Mouse (Mus musculus) limb, embryonic 13.5 days (tissue): ENCODE results near the gene Cd8b1. TPM values are rescaled to one million over a fixed set of nuclear protein-coding genes. Genes with fewer than 3 reads are reported as not detected.

Experiments
- ATAC-seq: fragments of 200-750 bp; cut with Nextera tagmentation; 2 replicates; pipeline ENCODE4 v1.8.0; 2017; ENCODE audit warnings: low read depth, moderate number of reproducible peaks, moderate TSS enrichment; ENCODE audit not compliant: low FRiP score
- H3K27ac ChIP-seq: fragments of 300-500 bp; sonication (generic); 2 replicates; pipeline ENCODE4 v1.5.1; 2015; ENCODE audit warnings: inconsistent platforms, mild to moderate bottlenecking, moderate library complexity
- H3K27me3 ChIP-seq: fragments of 300-500 bp; sonication (generic); 2 replicates; pipeline ENCODE4 v1.6.1; 2015; ENCODE audit warnings: mild to moderate bottlenecking, inconsistent platforms
- H3K36me3 ChIP-seq: fragments of 300-500 bp; sonication (generic); 2 replicates; pipeline ENCODE4 v1.6.1; 2015; ENCODE audit warnings: inconsistent platforms, mild to moderate bottlenecking, moderate library complexity
- H3K4me1 ChIP-seq: fragments of 300-500 bp; sonication (generic); 2 replicates; pipeline ENCODE4 v1.6.1; 2015; ENCODE audit warnings: inconsistent platforms
- H3K4me2 ChIP-seq: fragments of 300-500 bp; sonication (generic); replicated peaks from 2 replicates; pipeline ENCODE4 v1.6.1; 2015; ENCODE audit warnings: inconsistent platforms, mild to moderate bottlenecking, moderate library complexity
- H3K4me3 ChIP-seq: fragments of 300-500 bp; sonication (generic); 2 replicates; pipeline ENCODE4 v1.5.1; 2015; ENCODE audit warnings: moderate library complexity, mild to moderate bottlenecking, inconsistent platforms
- H3K9ac ChIP-seq: fragments of 300-500 bp; sonication (generic); 2 replicates; pipeline ENCODE4 v1.6.1; 2015; ENCODE audit warnings: mild to moderate bottlenecking, inconsistent platforms
- H3K9me3 ChIP-seq: fragments of 300-500 bp; sonication (generic); 2 replicates; pipeline ENCODE4 v1.6.1; 2016; ENCODE audit warnings: inconsistent platforms
- WGBS: fragments of 180-500 bp; shearing (Covaris S2); methylation state at CpG from one replicate; pipeline ENCODE4 v1.1.7; 2015; 5-methylcytosine and 5-hydroxymethylcytosine counted together
- polyA plus RNA-seq: library from polyadenylated mRNA; unstranded; fragments of >200 nt; fragmentation: Nextera tagmentation; extraction: Ambion mirVana; gene quantifications from 2 replicates; pipeline ENCODE4 v1.2.1, GENCODE M21; 2015

The Cd8b1 gene
- polyA plus RNA-seq, result not detected in 2 replicates

- ATAC-seq, result no peak
- Histone ChIP-seq H3K36me3 (no peaks in the 10 kb centered on the region), H3K27me3 (no peaks in the 10 kb centered on the region), H3K4me3 (no peak within 1 kb of the TSS), H3K4me2 (no peak within 1 kb of the TSS), H3K9ac (no peak within 1 kb of the TSS), H3K4me1 (no peaks in the 10 kb centered on the region), H3K27ac (no peak within 1 kb of the TSS), H3K9me3 (no peaks in the 10 kb centered on the region)
- WGBS, result 87% methylated on average over 7 of the region's 7 CpGs
Measured at GRCm38 (mm10) chr6:71322491-71322921, at the start of gene Cd8b1. TSS of gene Cd8b1 (plus strand) at chr6:71322788.

- H3K9me3 ChIP-seq, result no peaks in the 10 kb centered on the region
- no peaks in the 10 kb centered on the region for H3K27me3 ChIP-seq
- H3K4me2 ChIP-seq, result no peak overlapping the region
- H3K4me3 ChIP-seq, result no peak overlapping the region
- H3K36me3 ChIP-seq, result no peaks in the 10 kb centered on the region
- peaks cover 19% of the 10 kb centered on the region for H3K4me1 ChIP-seq
- no peak overlapping the region for H3K27ac ChIP-seq
- no peak overlapping the region for H3K9ac ChIP-seq
- no peak for ATAC-seq
- 98% methylated on average over 1 of the region's 1 CpGs for WGBS
Measured at GRCm38 (mm10) chr6:71273715-71274114, 48.9 kb upstream of the Cd8b1 start.

GRCm38 (mm10) chr6:71274621-71275020 lies 48.0 kb upstream of the Cd8b1 start:
- H3K4me3 ChIP-seq, result no peak overlapping the region
- peaks cover 19% of the 10 kb centered on the region for H3K4me1 ChIP-seq
- WGBS, result 94% methylated on average over 1 of the region's 1 CpGs
- H3K9me3 ChIP-seq, result no peaks in the 10 kb centered on the region
- H3K27me3 ChIP-seq, result no peaks in the 10 kb centered on the region
- H3K9ac ChIP-seq, result no peak overlapping the region
- no peak overlapping the region for H3K4me2 ChIP-seq
- H3K27ac ChIP-seq, result no peak overlapping the region
- no peak for ATAC-seq
- no peaks in the 10 kb centered on the region for H3K36me3 ChIP-seq

GRCm38 (mm10) chr6:71279418-71279817 lies 43.2 kb upstream of the Cd8b1 start:
- no peak for ATAC-seq
- Histone ChIP-seq H3K4me3 (no peak overlapping the region), H3K27me3 (no peaks in the 10 kb centered on the region), H3K27ac (no peak overlapping the region), H3K9me3 (no peaks in the 10 kb centered on the region), H3K36me3 (peaks cover 6% of the 10 kb centered on the region), H3K4me1 (no peaks in the 10 kb centered on the region), H3K4me2 (no peak overlapping the region), H3K9ac (no peak overlapping the region)
- 82% methylated on average over 1 of the region's 1 CpGs for WGBS

- Histone ChIP-seq H3K9ac (no peak overlapping the region), H3K4me2 (no peak overlapping the region), H3K27ac (no peak overlapping the region), H3K4me3 (no peak overlapping the region), H3K4me1 (no peaks in the 10 kb centered on the region), H3K36me3 (no peaks in the 10 kb centered on the region), H3K27me3 (no peaks in the 10 kb centered on the region), H3K9me3 (no peaks in the 10 kb centered on the region)
- 92% methylated on average over 14 of the region's 14 CpGs for WGBS
- no peak for ATAC-seq
Measured at GRCm38 (mm10) chr6:71293509-71293908, 29.1 kb upstream of the Cd8b1 start.

- H3K27me3 ChIP-seq, result no peaks in the 10 kb centered on the region
- H3K4me1 ChIP-seq, result no peaks in the 10 kb centered on the region
- H3K9ac ChIP-seq, result no peak overlapping the region
- H3K27ac ChIP-seq, result no peak overlapping the region
- H3K4me2 ChIP-seq, result no peak overlapping the region
- H3K4me3 ChIP-seq, result no peak overlapping the region
- H3K9me3 ChIP-seq, result no peaks in the 10 kb centered on the region
- WGBS, result 75% methylated on average over 6 of the region's 6 CpGs
- H3K36me3 ChIP-seq, result no peaks in the 10 kb centered on the region
- no peak for ATAC-seq
Measured at GRCm38 (mm10) chr6:71295303-71295702, 27.3 kb upstream of the Cd8b1 start.

GRCm38 (mm10) chr6:71298051-71298450 lies 24.5 kb upstream of the Cd8b1 start:
- H3K4me2 ChIP-seq, result no peak overlapping the region
- no peak overlapping the region for H3K27ac ChIP-seq
- H3K4me3 ChIP-seq, result no peak overlapping the region
- no peaks in the 10 kb centered on the region for H3K36me3 ChIP-seq
- ATAC-seq, result no peak
- no peaks in the 10 kb centered on the region for H3K9me3 ChIP-seq
- H3K27me3 ChIP-seq, result no peaks in the 10 kb centered on the region
- H3K4me1 ChIP-seq, result no peaks in the 10 kb centered on the region
- 67% methylated on average over 2 of the region's 2 CpGs for WGBS
- no peak overlapping the region for H3K9ac ChIP-seq

- WGBS, result 39% methylated on average over 3 of the region's 3 CpGs
- H3K27me3 ChIP-seq, result no peaks in the 10 kb centered on the region
- H3K4me1 ChIP-seq, result no peaks in the 10 kb centered on the region
- H3K36me3 ChIP-seq, result no peaks in the 10 kb centered on the region
- H3K9me3 ChIP-seq, result no peaks in the 10 kb centered on the region
- no peak for ATAC-seq
- H3K4me2 ChIP-seq, result no peak overlapping the region
- H3K9ac ChIP-seq, result no peak overlapping the region
- no peak overlapping the region for H3K27ac ChIP-seq
- H3K4me3 ChIP-seq, result no peak overlapping the region
Measured at GRCm38 (mm10) chr6:71298751-71299150, 23.8 kb upstream of the Cd8b1 start.

- H3K4me3 ChIP-seq, result no peak overlapping the region
- H3K4me1 ChIP-seq, result no peaks in the 10 kb centered on the region
- no peak overlapping the region for H3K9ac ChIP-seq
- no peaks in the 10 kb centered on the region for H3K36me3 ChIP-seq
- H3K9me3 ChIP-seq, result no peaks in the 10 kb centered on the region
- no peak for ATAC-seq
- H3K27me3 ChIP-seq, result no peaks in the 10 kb centered on the region
- no peak overlapping the region for H3K4me2 ChIP-seq
- WGBS, result 58% methylated on average over 6 of the region's 6 CpGs
- H3K27ac ChIP-seq, result no peak overlapping the region
Measured at GRCm38 (mm10) chr6:71302097-71302731, 20.4 kb upstream of the Cd8b1 start.

- WGBS, result 87% methylated on average over 8 of the region's 8 CpGs
- no peak for ATAC-seq
- no peak overlapping the region for H3K27ac ChIP-seq
- no peaks in the 10 kb centered on the region for H3K4me1 ChIP-seq
- H3K4me2 ChIP-seq, result no peak overlapping the region
- H3K9ac ChIP-seq, result no peak overlapping the region
- H3K27me3 ChIP-seq, result no peaks in the 10 kb centered on the region
- no peaks in the 10 kb centered on the region for H3K36me3 ChIP-seq
- no peak overlapping the region for H3K4me3 ChIP-seq
- H3K9me3 ChIP-seq, result no peaks in the 10 kb centered on the region
Measured at GRCm38 (mm10) chr6:71307486-71307885, 15.1 kb upstream of the Cd8b1 start.

- no peaks in the 10 kb centered on the region for H3K9me3 ChIP-seq
- WGBS, result 71% methylated on average over 3 of the region's 3 CpGs
- ATAC-seq, result no peak
Measured at GRCm38 (mm10) chr6:71321826-71322283, 733 bp upstream of the Cd8b1 start, which contains the start of gene Smyd1. TSS of gene Smyd1 (minus strand) at chr6:71322233.

GRCm38 (mm10) chr6:71324816-71325215 lies 2.2 kb downstream of the Cd8b1 start:
- Histone ChIP-seq H3K27ac (no peak overlapping the region), H3K27me3 (no peaks in the 10 kb centered on the region), H3K9ac (no peak overlapping the region), H3K36me3 (no peaks in the 10 kb centered on the region), H3K4me2 (no peak overlapping the region), H3K4me1 (no peaks in the 10 kb centered on the region), H3K9me3 (no peaks in the 10 kb centered on the region), H3K4me3 (no peak overlapping the region)
- 90% methylated on average over 9 of the region's 9 CpGs for WGBS
- no peak for ATAC-seq

More at GRCm38 (mm10) chr6:71321826-71322283, 733 bp upstream of the Cd8b1 start, which contains the start of gene Smyd1:
- no peaks in the 10 kb centered on the region for H3K27me3 ChIP-seq
- no peaks in the 10 kb centered on the region for H3K4me1 ChIP-seq
- no peak within 1 kb of the TSS for H3K4me3 ChIP-seq
- H3K9ac ChIP-seq, result no peak within 1 kb of the TSS
- no peak within 1 kb of the TSS for H3K27ac ChIP-seq
- no peaks in the 10 kb centered on the region for H3K36me3 ChIP-seq
- H3K4me2 ChIP-seq, result no peak within 1 kb of the TSS

GRCm38 (mm10) chr6:71329881-71330280 lies 7.3 kb downstream of the Cd8b1 start:
- H3K4me1 ChIP-seq, result no peaks in the 10 kb centered on the region
- 88% methylated on average over 6 of the region's 6 CpGs for WGBS

More at GRCm38 (mm10) chr6:71329881-71330280, 7.3 kb downstream of the Cd8b1 start:
- no peak overlapping the region for H3K27ac ChIP-seq
- no peaks in the 10 kb centered on the region for H3K36me3 ChIP-seq
- no peak overlapping the region for H3K9ac ChIP-seq
- H3K4me3 ChIP-seq, result no peak overlapping the region
- H3K9me3 ChIP-seq, result no peaks in the 10 kb centered on the region
- no peak for ATAC-seq
- no peaks in the 10 kb centered on the region for H3K27me3 ChIP-seq
- H3K4me2 ChIP-seq, result no peak overlapping the region
